Mouse (Mus musculus) embryonic fibroblast, embryonic 13.5 days (primary cell): ENCODE results near the gene Erich6. TPM values are rescaled to one million over a fixed set of nuclear protein-coding genes. Genes with fewer than 3 reads are reported as not detected.
"Not testable (repeated sequence)": the region's sequence is repeated elsewhere in the genome, so short reads cannot be mapped to it uniquely, and the experiment has no call there.

Experiments
- H3K27ac ChIP-seq: 2 replicates; pipeline ENCODE4 v1.5.1; 2012; ENCODE audit warnings: low read length, control low read depth, inconsistent platforms; ENCODE audit not compliant: insufficient read depth
- H3K4me1 ChIP-seq: 2 replicates; pipeline ENCODE4 v1.6.1; 2011; ENCODE audit warnings: low read length; ENCODE audit not compliant: control insufficient read depth, insufficient read depth
- H3K4me3 ChIP-seq: 2 replicates; pipeline ENCODE4 v1.5.1; 2011; ENCODE audit warnings: mild to moderate bottlenecking, control low read depth, low read length; ENCODE audit not compliant: insufficient read depth
- CTCF ChIP-seq: IDR thresholded peaks from 2 replicates; pipeline ENCODE4 v1.5.1; 2011; ENCODE audit warnings: mild to moderate bottlenecking, control low read depth, low read length, moderate library complexity, borderline replicate concordance; ENCODE audit not compliant: insufficient read depth
- POLR2A ChIP-seq: IDR thresholded peaks from 2 replicates; pipeline ENCODE4 v1.6.1; 2011; ENCODE audit warnings: low read depth, mild to moderate bottlenecking, control low read depth, low read length, moderate library complexity
- polyA plus RNA-seq: library from polyadenylated mRNA; stranded (reverse); fragments of >200 nt; gene quantifications from 2 replicates; pipeline ENCODE4 v1.2.4, GENCODE M21; 2011; ENCODE audit warnings: low read depth; ENCODE audit not compliant: missing spikeins, insufficient read length

The Erich6 gene
- polyA plus RNA-seq, 1 experiment = 0.32 TPM

- TF ChIP-seq CTCF (no peak), POLR2A (no peak)
- H3K27ac ChIP-seq = no peak overlapping the region
Observed at GRCm38 (mm10) chr3:58650328-58650727, 13.3 kb upstream of the Erich6 start.

DNA sequence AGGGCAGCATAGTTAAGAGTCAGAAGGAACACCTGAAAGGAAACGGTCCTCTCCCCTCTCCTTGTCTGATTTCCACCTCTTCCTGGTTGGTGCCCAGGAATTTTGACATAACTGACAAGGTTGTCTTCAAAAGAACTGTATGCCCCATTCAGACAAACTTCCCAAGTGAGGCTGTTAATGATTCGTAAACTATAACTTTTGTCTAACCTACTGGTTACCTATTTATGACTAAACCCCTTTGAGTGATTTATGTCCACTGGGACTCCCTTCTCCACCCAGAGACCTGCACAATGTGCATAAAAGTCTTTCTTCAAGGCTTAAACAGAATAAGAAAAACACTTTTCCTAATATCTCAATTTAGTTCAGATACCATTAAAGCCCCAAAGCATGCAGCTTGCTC is 10.2 kb upstream of the Erich6 start:
- no peak overlapping the region for H3K4me3 ChIP-seq
- no peak for TF ChIP-seq CTCF
- no peak for TF ChIP-seq POLR2A

More at GRCm38 (mm10) chr3:58650328-58650727, 13.3 kb upstream of the Erich6 start:
- no peak overlapping the region for H3K4me3 ChIP-seq
- peaks cover 7% of the 10 kb centered on the region for H3K4me1 ChIP-seq

GRCm38 (mm10) chr3:58646180-58646579 is 9.2 kb upstream of the Erich6 start:
- TF ChIP-seq POLR2A (no peak), CTCF (no peak)
- Histone ChIP-seq H3K27ac (no peak overlapping the region), H3K4me3 (no peak overlapping the region), H3K4me1 (peaks cover 7% of the 10 kb centered on the region)

More for the DNA sequence above, 10.2 kb upstream of the Erich6 start:
- H3K27ac ChIP-seq = no peak overlapping the region
- H3K4me1 ChIP-seq = peaks cover 7% of the 10 kb centered on the region

- no peak overlapping the region for H3K4me3 ChIP-seq
- TF ChIP-seq POLR2A (no peak), CTCF (no peak)
- H3K27ac ChIP-seq = no peak overlapping the region
- no peaks in the 10 kb centered on the region for H3K4me1 ChIP-seq
Observed at GRCm38 (mm10) chr3:58631693-58632092, 5.3 kb downstream of the Erich6 start.

DNA sequence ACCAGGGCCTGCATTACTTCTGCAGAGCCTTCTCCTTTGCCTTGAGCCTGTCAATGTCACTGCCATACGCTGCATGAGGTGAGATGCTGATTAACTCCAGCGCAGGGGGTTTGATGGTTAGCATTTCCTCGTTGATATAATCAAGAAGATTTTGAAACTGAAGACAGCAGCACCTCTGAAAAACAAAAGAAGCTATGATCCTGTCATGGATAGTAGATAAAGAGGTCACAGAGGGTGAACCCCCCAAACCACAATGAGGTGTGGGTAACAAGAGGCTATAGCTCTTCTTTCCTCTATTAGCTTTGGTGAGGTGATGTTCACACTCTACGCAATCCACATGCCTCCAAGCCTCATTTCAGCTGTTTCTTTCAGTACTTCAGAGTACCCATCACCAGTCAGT is 12.0 kb downstream of the Erich6 start:
- TF ChIP-seq CTCF (no peak), POLR2A (no peak)
- Histone ChIP-seq H3K4me3 (no peak overlapping the region), H3K27ac (no peak overlapping the region), H3K4me1 (no peaks in the 10 kb centered on the region)

GRCm38 (mm10) chr3:58622665-58623394 is 14.2 kb downstream of the Erich6 start:
- no peak overlapping the region for H3K4me3 ChIP-seq
- TF ChIP-seq CTCF = no peak
- no peak for TF ChIP-seq POLR2A
- H3K4me1 ChIP-seq = no peaks in the 10 kb centered on the region
- no peak overlapping the region for H3K27ac ChIP-seq

DNA sequence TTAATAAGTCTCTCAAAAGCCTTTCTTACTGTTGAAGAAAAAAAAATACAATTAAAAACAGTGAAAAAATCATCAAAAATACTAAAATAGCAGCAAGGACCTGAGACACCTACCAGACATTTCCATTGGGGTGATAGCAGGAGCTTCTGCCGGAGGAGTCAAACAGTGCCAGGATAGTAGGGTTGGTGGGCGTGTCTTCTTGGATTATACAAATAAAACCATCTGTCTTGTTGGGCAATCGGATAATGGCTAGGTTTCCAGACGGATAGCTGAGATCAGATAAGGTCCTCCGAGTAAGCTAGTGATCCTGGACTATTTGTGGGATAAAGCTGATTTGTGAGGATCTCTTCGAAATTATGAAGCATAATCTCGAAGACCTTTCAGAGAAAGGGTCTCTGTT is 15.9 kb downstream of the Erich6 start:
- no peak for TF ChIP-seq CTCF
- no peak for TF ChIP-seq POLR2A
- Histone ChIP-seq H3K27ac (no peak overlapping the region), H3K4me1 (no peaks in the 10 kb centered on the region)

GRCm38 (mm10) chr3:58609985-58610384 is 27.0 kb downstream of the Erich6 start:
- Histone ChIP-seq H3K4me1 (no peaks in the 10 kb centered on the region), H3K4me3 (no peak overlapping the region), H3K27ac (no peak overlapping the region)
- TF ChIP-seq CTCF (no peak), POLR2A (no peak)

More for the DNA sequence above, 15.9 kb downstream of the Erich6 start:
- H3K4me3 ChIP-seq = no peak overlapping the region

- no peak overlapping the region for H3K27ac ChIP-seq
- H3K4me1 ChIP-seq = no peaks in the 10 kb centered on the region
- no peak overlapping the region for H3K4me3 ChIP-seq
- TF ChIP-seq POLR2A = no peak
- no peak for TF ChIP-seq CTCF
Observed at GRCm38 (mm10) chr3:58608506-58608905, 28.5 kb downstream of the Erich6 start.

DNA sequence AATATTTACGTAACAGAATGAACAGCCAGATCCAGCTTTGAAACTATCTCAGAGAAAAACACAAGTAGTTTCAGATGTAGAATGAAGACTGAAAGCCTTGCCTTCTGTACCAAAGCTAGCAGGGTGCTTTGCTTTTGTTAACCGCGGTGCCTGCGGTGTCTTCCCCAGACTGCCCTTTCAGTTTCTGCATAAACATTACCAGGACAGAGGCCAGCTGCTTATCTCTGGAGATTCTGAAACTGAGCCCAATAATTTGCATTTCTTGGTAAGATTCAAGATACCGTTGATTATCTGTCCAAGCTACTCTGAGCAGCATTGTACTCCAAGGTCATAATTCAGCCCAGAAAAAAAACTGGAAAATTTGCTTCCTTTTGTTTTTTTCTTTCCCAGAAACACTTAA is 43.4 kb downstream of the Erich6 start:
- no peaks in the 10 kb centered on the region for H3K4me1 ChIP-seq
- H3K27ac ChIP-seq = no peak overlapping the region
- H3K4me3 ChIP-seq = no peak overlapping the region
- TF ChIP-seq CTCF (no peak), POLR2A (no peak)

- not testable (repeated sequence) for H3K27ac ChIP-seq, H3K4me3 ChIP-seq, H3K4me1 ChIP-seq
Observed at GRCm38 (mm10) chr3:58592666-58593065, 44.3 kb downstream of the Erich6 start.

DNA sequence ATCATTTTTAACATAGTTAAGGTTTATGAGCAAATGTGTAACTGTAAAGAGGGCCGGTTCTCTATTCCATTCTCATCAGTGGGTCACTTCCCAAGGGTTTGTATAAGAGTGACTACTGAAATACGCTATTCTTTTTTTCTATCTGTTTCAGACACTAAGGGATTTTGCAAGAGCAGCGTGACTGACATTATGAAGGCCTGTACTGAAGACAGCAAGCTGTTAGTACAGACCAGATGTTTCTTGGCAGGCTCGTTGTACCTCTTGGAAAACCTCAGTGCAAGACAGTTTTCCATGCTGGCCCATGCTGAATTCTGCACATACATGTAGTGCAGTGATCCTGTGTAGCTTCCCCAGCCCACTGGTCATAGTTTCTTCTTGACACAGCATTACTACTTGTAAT is 46.5 kb downstream of the Erich6 start:
- not testable (repeated sequence) for H3K27ac ChIP-seq, H3K4me3 ChIP-seq, H3K4me1 ChIP-seq
